Mouse (Mus musculus): Measurements from ENCODE around the gene Il19.
A peak's percentile ranks its signal among the peaks of the same experiment; 100 is the strongest.

Gene Il19

DNA sequence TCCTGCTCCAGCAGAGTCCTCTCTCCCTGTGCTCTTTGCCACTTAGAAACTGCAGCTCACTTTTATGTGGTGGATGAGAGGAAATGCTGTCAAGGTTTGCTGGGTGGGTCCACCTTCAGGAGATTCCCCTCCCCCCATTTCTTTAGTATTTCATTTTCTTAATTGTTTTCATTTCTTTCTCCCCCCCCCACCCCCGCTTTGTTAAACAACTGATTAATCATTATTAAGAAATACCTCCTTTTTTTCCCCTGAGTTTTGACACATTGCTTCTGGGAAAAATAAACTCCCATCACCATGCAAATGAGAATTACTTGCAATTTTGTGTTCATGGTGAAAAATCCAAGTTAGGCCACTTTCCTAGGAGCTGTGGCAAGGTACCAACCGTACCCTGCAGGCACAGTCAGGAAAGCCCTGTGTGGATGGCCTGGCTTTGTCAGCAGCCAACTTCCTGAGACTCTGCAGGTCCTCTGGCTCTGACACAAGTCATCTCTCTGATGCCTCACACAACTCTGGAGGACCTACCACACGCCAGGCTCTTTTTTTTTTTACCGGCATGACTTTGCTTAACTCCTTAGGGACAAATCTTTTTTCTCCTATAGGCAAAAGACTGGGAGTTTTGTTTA, at the start of gene Il19:
TSS of gene Il19 (minus strand) at position 51 of the 623 bp plus-strand sequence.
- DNase-seq (ENCODE audit: low spot score in 2 of 2): no peak

DNA sequence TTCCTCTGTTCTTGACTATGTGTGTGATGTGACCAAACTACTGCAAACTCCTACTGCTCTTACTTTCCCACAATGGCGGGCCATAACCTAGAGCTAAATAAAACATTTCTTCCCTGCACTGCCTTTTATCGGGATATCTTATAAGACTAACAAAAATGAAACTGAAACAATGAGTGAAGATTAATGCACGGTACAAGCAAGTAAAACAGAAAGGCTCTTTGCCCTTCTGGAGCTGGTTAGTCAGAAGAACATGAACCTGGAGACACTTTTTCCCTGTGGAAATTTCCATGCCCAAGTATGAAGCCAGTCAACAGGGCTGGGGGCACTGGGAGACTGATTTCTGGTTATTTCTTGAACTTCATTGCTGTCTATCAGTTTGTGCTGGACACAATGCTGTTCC, 49.4 kb upstream of the Il19 start:
- DNase-seq (ENCODE audit: low spot score in 2 of 2): no peak

DNA sequence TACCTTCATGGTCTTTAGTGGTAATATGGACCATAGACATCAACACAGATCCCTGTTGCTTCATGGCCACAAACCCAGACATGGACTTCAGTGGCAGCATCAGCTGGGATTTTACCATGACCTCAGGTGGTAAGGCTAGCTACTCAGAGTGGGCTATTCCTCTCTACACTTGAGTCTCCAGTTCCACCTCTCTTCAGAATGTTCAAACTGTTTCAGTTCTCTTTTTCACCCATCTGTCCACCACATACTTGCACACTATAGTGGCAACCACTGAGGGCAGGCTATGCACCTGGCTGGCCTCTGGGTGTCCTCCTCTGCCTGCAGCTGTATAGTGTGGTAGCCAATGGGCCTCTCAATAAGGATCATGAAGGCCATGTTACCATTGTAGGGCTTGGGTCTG, 47.5 kb upstream of the Il19 start:
- DNase-seq (ENCODE audit: low spot score in 2 of 2): no peak

DNA sequence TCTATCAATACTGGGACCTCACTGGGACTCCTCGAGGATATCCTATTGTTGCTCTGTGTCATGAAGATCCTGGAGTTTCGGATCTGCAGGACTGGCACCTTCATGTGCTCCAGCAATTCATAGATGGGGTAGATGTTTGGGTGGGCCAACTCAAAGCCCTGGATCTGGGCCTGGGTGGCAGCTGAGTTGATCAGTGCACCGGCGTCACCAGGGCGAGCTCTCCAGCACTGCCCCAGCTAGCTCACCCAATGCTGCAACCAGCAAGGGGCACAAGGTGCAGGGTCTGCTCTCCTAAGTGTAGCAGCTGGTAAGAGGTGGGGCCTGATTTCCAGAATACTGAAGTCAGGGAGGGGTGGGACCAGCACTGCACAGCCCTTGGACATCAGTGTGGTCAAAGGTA, 47.1 kb upstream of the Il19 start:
- no peak for DNase-seq (ENCODE audit: low spot score in 2 of 2)

DNA sequence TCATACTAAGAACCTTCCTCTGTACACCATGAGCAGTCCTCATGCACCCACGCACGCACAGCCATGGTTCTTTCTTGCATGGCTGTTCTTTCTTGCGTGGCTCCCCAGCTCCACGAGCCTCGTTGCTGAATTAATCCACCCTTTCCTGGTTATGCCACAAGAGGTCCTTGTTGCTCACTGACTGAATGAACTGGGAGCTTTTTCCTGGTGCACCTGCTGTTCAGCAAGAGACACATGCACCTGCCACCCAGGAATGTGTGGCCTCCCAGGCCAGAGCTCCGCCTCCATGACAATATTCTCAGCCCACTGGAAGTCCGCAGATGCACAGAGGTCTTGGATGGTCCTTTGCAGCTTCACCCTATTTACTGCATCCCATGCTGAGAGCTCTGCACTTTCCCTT, 44.5 kb upstream of the Il19 start:
- no peak for DNase-seq (ENCODE audit: low spot score in 2 of 2)

DNA sequence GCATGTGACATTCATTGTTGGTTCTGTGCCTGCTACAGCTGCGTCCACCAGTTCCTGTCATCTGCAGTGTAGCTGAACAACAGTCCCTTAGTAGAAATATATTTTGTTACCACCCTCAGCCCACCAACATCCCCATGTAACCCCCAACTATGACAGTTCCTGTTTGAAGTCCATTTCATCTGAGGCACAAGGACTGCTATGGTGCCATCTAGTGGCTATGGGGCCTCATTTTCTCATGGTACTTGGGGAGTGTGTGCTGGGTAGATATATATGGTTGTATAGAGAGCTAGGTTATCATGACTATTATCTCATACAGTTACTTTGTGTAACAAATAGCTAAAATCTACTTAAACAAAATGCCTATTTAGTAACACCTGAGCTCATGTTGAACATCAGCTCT, 39.5 kb upstream of the Il19 start:
- DNase-seq (ENCODE audit: low spot score in 2 of 2): peak; percentile 9 to 14

DNA sequence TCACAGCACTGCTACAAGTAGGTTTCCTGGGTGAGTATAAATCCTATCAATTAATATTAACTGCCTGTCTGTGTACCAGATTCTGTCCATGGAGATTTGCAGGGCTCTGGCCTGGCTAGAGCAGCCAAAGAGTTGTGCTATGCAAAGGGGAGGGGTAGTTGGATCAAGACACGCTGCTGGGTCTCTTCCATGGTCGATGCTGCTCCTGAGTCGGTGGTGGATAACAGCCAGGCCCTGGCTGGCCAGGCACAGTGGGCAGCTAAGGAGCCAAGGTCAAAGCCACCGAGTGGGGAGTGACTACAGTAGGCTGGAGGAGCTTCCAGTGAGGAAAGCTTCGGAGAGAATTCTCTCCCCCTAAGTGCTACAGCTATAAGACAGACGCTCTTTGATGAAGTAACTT, 24.0 kb upstream of the Il19 start:
- no peak for DNase-seq (ENCODE audit: low spot score in 2 of 2)

DNA sequence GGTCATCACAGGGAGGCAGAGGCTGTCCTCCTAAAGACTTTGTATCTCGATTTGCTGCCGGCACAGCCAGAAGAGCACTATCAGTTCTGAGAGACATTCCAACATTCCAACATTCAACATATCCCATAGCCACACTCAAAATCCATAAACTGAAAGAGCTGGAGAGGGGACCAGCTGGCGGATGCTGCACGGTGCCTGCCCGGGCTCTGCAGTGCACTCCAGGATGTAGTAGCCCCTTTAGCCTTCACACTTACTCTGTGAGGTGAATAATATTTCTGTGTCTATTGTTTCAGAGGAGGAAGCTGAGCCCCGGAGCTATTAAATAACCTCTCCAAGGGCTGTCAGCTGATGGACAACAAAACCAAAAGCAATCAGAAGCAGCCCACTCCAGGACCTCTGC, 7.0 kb upstream of the Il19 start:
- no peak for DNase-seq (ENCODE audit: low spot score in 2 of 2)

DNA sequence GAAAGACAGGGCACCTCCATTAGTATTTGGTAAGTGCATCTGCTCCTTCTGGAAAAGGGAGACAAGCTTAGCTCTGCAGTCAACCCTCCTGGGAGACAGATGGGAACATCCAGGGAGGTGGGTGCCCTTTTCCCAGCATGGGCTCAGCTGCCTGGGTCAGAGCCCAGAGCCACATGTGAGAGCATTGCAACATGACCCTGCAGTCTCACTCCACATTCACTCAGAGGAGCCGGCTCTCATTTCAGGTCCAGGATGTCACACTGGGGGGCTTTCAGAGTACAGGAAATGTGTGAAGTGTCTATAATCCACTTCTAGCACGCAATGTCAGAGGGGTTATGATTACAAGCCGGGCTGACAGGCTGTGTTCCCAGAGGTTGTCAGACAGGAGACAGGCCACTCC, 1.9 kb upstream of the Il19 start:
- DNase-seq (ENCODE audit: low spot score in 2 of 2): no peak

DNA sequence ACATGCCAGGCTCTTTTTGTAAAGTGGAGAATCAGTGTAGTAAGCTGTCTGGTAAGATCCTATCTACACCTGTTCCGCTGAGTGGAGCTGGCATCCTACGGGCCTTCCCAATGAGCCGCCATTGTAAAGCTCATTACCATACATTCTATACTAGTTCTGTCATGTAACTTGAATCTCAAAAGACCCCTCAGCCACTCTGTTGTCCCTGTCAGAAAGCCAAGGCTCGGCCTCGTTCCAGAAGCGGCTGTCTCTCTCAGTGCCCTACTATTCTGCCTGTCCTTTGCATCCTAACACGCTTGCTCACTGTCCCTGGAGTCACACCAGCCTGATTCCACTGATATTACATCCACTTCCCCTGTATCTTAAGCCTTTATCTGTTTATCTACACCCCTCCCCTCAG, 1.7 kb downstream of the Il19 start:
- DNase-seq (ENCODE audit: low spot score in 2 of 2): no peak

DNA sequence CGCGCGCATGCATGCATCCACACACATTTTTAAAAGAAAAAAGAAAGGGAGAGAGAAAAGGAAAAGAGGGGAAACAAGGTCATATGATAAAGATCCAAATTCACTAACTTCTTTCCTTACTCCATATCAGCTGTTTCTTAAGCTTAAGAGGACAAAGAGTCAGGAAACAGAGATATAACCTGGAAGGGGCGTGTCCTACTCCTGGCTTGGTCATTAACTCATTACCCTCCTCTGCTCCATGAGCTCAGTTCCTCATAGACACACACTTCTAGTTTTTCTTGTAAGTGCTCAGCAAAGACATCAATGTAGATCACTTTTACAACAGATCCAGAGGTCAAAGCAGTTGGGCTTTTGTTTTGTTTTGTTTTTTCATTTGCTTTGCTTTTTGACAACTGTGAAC, 2.7 kb downstream of the Il19 start:
- no peak for DNase-seq (ENCODE audit: low spot score in 2 of 2)

DNA sequence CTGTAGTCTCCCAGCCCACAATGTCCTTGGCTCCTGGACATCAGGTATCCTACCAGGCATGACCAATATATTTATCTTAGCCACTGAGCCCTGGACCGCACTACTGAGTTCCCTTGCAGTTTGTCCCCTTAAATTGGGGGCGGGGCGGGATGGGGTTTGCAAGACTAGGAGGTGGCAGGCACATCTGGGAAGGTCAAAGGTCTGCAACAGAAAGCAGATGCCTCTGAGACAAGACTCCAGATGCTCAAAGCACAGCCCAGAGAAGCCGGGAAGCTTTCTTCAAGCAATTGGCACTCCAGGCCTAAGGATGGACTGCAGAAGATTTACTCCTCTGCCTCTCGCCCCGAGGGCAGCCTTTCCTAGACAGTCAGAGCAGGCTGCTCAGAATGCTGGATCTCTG, 3.6 kb downstream of the Il19 start:
- DNase-seq (ENCODE audit: low spot score in 2 of 2): no peak

DNA sequence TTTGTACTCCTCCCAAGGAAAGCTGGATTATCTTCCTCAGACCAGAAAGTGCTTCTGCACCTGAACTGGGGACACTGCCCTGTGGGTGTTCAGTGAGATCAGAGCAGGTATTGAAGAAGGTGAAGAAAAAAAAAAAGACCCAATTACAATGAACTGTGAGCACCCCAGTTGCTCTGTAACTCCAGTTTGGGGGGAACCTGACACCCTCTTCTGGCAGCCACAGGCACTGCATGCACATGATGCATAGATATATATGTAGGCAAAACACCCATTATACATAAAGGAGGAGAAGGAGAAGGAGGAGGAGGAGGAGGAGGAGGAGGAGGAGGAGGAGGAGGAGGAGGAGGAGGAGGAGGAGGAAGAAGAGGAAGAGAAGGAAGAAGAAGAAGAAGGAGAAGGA, 13.4 kb downstream of the Il19 start:
- DNase-seq (ENCODE audit: low spot score in 2 of 2): no peak

DNA sequence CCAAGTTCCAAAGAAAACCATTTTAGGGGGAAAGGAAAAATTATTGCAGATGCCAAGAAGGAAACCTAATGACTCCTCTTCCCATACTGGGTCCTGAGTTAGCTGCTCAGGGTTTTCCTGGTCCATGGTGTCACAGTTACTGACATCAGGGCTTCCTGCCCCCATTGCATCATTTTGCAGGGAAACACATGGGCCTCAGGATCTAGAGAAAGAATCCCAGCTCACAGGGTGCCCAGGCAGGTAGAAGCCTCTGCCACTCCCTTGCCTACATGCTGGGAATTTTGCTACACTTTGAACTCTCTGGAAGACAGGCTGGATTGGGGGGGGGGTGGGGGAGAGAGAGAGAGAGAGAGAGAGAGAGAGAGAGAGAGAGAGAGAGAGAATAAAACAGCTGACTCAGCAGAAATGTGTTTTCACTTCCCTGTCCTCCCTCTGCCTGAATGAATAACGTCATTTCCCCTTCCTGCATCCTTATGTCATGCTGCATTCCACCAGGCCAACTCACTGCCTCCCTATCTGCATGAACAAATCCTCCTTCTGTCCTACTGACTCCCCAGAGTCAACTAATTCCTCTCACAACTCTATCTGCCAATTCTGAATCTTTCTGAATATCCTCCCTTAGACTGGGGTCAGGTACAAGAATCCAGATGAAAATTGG, 21.5 kb downstream of the Il19 start:
- no peak for DNase-seq (ENCODE audit: low spot score in 2 of 2)

DNA sequence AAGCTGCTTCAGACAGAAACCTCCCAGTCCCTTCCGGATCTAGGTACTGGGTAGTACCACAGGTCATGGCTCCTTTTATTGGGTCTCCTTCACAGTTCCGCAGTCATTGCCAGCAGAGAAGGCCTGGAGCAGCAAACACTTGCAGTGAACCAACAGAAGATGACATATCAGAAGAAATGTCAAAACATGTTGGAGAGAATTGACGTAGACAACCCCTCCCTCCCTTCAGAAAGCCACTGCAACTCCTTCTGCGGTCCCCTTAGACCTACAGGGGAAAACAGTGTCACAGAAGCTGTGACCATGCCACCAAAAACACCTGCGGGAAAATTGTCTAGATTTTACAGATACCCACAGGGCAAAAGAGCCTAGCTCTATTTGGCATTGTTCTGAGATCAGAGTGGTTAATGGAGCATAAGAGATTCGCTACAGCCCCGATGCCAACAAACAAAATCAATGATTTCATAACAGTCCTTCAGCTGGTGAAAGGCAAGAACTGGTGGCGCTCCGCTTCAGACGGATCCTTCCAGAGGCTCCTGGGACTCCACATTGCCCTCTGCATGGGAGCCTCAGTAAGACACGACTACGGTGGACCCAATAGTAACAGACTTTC, 28.4 kb downstream of the Il19 start, which contains the start of gene Il20:
TSS of gene Il20 (minus strand) at position 51 of the 610 bp plus-strand sequence.
- DNase-seq (ENCODE audit: low spot score in 2 of 2): no peak

DNA sequence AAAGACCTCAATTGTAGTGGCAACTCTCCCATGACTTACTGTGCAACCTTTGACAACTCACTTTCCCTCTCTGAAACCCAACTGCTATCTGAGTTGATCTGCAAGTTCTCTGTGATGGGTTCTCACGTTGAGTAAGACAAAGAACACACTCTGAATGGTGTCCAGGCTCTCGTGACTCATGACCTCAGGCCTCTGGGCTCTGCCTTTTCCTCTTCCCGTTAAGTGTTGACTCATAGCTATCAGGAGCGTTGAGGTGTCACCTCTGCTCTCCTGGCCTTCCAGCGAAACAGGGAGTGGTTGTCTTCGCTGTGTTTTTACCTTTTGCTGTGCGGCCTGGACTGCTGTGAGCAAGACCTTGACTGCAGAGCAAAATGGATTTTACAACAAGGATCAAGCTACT, 37.4 kb downstream of the Il19 start:
- no peak for DNase-seq (ENCODE audit: low spot score in 2 of 2)

DNA sequence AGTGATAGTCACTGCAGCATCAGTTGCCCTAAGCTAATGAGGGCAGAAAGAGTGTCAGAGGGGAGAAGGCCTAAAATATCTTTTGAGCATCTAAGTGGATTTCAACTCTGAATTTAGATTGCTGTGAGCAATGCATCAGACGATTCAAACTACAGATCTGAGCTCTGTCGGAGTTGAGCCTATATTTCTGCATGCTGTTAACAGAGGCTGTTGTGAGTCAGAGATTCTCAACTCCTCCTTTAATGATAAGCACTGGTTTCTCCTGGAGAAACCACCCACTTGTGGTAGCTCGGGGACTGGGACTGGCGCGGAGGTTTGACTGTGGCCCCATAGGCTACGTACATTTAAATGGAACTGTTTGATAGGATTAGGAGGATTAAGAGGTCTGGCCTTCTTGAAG, 45.4 kb downstream of the Il19 start:
- no peak for DNase-seq (ENCODE audit: low spot score in 2 of 2)

DNA sequence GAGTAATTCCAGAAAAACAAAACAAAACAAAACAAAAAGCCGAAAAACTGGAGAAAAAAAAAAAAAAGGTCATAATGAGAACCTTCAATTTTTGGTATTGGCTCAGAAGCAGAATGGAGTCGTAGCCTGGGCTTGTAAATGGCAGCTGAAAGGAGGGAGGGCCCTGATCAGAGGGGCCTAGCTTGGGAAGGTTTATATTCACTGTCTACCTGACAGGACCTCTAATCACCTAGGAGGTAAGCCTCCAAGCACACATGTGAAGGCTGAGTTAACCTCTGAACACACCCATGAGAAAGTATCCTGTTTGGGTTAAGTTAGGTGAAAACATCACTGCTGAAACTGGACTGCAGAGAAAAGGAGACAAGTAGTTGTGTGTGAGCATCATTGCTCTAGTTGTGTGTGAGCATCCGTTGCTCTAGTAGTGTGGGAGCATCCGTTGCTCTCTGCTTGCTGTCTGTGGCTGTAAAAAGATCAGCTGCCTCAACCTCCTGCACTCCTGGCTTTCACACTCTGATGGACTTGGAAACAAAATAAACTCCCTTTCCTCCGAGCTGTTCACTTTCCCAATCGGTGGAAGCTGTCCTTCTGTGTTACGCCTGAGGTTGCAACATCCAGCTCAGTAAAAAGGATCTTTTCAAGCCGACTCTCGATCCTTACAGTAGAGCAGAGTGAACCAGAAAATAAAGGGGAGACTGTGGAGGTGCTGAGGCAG, 46.4 kb downstream of the Il19 start:
- DNase-seq (ENCODE audit: low spot score in 2 of 2): no peak

DNA sequence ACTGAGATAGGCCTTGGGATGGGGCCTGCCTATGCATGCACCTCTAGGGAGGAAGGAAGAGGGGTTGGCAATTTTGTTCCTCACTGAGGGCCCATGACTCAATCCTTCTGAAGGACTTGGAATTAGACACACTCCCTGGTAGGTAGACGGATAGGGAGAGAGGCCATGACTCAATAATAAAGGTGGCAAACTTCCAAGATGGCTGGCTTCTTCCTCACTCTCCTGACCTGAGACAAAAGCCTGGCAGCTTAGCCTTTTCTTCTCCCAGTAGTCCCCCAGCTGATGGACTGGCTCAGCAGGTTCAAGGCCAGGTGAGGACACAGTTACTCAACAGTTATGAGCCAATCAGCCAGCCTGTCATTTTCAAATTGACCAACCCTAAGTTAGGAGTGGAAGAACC, 47.5 kb downstream of the Il19 start:
- DNase-seq (ENCODE audit: low spot score in 2 of 2): no peak

DNA sequence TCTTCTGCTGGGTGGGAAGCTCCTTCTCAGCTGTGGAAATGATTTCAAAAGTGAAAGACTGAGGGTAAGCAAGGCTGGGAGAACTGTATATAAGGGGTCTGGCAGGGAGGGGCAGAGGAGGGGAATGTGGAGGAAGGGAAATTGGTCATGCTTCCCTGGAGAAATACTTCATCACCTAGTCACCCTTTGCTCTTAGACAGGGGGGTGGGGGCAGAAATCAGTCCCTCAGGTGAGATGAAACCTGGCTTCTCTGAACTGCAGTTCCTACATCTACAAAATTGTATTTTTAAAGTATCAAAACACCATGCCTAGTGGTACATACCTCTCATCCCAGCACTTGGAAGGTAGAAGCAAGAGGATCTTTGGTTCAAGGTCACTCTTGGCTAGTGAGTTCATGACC, 52.6 kb downstream of the Il19 start, which contains the start of gene Il24:
TSS of gene Il24 (minus strand) at position 101 of the 400 bp plus-strand sequence.
- DNase-seq (ENCODE audit: low spot score in 2 of 2): no peak

DNA sequence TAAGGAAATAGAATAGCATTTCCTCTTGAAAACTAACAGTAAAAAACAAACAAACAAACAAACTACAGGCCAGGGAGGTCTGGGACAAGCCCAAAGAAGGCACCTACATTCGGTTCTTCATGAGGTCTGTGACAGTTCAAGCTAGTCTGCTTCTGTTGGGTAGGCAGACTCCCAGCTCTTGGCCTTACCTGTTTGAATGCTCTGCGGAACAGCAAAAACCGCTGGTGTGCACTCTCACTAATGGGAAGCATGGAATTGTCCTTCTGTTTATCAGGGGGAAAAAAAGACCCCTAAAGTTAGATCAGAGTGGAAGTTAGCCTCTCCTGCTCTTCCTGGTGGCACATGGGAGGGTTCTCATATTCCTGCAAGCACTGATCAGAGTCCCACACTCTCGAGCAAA, 56.8 kb downstream of the Il19 start:
- no peak for DNase-seq (ENCODE audit: low spot score in 2 of 2)

All from frontal cortex, postnatal 25 days (tissue).